Mouse (Mus musculus): ENCODE results near the gene Cd164l2.

Gene Cd164l2

GRCm38 (mm10) chr4:133252089-133252488 lies 40.2 kb downstream of the Cd164l2 start:
- no peak for DNase-seq (ENCODE audit: extremely low spot score, low read depth, low spot score)

- DNase-seq (ENCODE audit: extremely low spot score, low read depth, low spot score): no peak
These were observed 41.5 kb downstream of the Cd164l2 start for GRCm38 (mm10) chr4:133253412-133253811.

GRCm38 (mm10) chr4:133255392-133255791 lies 43.5 kb downstream of the Cd164l2 start:
- no peak for DNase-seq (ENCODE audit: extremely low spot score, low read depth, low spot score)

DNA sequence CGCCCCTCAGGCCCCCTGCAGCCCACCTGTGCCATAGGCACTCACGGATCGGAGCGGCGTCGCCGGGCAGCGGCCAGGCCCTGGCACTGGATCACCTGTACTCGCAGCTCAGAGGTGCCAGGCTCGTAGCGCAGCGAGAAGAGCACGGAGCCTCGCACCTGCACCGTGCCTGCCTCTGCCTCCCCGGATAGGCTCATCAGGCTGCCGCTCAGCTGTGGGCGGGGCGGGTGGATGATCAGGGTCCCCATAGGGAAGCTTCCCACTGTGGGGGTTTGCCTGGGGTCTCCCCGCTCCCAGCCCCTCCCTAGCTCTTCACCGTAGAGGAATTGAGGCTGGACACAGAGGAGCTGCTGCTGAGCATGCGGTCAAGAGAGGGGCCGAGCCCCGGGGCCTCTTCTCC lies 44.9 kb downstream of the Cd164l2 start:
- DNase-seq (ENCODE audit: extremely low spot score, low read depth, low spot score): no peak

DNA sequence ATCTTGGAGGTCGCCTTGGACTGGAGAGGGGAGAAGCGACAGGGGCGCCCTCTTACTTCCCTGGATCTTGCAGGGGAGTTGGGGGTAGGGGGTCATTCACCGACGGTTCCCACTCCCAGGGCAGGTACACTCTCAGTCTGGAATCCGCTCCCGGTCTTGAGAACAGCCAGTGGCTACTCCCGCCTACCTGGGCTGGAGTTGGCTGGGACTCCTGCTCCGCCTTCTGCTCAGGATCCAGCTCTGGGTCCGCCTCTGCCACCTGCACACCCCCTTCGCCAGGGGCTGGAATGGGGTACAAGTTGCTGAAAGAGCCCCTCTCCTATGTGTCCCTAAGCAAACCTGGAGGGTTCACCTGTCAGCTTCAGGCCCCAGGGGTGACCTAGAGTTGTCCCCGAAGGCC lies 45.3 kb downstream of the Cd164l2 start:
- DNase-seq (ENCODE audit: extremely low spot score, low read depth, low spot score): no peak

- no peak for DNase-seq (ENCODE audit: extremely low spot score, low read depth, low spot score)
These were observed 46.0 kb downstream of the Cd164l2 start for GRCm38 (mm10) chr4:133257798-133258408.

DNA sequence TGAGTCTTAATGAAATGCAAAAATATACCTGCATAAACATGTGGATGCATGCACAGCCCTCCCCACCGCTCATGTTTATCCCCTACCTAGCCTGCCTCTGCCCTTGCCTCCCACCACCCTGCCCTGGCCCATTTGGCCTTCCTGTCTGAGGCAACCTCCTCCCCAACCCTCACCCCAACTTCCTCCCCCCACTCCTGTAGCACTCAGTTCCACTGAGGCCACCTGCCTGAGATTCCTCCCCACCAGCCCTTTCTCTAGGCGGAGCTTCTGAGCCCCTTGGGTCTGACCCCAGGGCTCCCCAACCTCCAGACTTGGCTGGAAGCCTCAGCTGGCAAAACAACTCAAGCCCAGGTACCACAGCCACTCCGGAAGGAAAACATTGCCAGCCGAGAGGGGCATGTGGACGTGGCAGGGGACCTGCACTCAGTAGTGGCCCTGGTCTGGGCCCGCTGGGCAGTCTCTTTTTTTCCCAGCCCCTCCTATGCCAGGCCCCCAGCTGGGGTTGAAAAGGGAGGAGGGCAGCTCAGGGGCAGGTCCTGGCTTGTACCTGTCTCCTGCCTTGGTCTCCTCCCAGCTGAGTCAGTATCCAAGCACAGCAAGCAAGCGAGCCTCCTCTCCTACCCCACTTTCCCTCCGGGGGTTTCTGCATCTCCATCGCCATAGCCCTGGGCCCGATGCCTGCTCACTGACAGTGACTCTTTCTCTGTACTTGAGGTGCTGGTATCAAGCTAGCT lies 49.9 kb downstream of the Cd164l2 start:
- DNase-seq (ENCODE audit: extremely low spot score, low read depth, low spot score): no peak

- no peak for DNase-seq (ENCODE audit: extremely low spot score, low read depth, low spot score)
These were observed 50.4 kb downstream of the Cd164l2 start for GRCm38 (mm10) chr4:133262375-133262765.

GRCm38 (mm10) chr4:133262882-133263281 lies 51.0 kb downstream of the Cd164l2 start, which contains the start of gene Sytl1:
TSS of gene Sytl1 (minus strand) at chr4:133263113.
- DNase-seq (ENCODE audit: extremely low spot score, low read depth, low spot score): no peak

DNA sequence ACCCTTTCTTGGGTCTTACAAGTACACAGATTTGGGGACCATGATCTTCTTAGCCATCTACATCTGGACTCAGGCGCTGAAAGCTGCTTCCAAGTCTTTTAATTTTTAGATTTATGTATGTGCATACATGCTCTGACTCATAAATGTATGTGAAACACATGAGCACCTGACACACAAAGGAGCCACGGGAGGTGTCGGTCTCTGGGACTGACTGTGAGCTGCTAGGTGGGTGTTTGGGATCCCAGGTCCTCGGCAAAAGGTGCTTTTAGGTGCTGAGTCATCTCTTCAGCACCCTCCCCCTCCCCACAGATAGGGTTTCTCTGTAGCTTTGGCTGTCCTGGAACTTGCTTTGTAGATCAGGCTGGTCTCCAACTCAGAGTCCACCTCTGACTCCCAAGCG lies 51.8 kb downstream of the Cd164l2 start:
- no peak for DNase-seq (ENCODE audit: extremely low spot score, low read depth, low spot score)

DNA sequence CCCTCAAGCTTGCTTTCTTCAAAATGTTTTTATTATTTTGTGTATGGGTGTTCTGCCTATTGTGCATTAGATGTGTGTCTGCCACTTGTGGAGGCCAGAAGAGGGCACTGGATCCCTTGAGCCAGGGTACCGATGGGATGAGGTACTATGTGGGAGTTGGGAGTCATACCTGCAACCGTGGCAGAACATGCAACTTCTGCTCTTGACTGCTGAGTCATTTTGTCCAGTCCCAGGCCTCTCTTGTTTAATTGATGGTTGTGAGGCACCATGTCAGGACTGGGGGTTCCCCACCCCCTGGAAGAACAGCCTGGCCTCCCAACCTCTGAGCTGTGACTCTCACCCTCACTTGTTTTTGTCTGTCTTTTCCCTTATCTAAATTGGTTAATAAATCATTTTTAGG lies 52.6 kb downstream of the Cd164l2 start:
- no peak for DNase-seq (ENCODE audit: extremely low spot score, low read depth, low spot score)

DNA sequence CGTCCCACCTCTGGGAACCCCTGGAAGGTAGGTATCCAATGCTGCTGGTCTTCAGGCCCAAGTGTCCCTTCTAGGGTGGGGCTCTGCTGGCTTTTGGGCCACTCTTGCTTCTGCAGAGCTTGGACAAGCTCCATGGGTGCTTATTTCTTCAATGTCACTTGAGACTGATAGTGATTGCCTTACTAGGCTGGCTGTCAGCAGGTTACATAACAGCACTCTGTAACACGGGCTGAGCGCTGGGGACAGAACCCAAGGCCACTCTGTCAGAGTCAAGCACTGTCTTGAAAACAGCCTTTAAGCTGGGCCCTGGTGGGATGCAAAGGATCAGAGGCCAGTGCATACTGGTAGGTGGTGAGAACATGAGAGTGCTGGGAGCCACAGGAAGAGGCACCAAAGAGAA lies 53.4 kb downstream of the Cd164l2 start:
- DNase-seq (ENCODE audit: extremely low spot score, low read depth, low spot score): no peak

- DNase-seq (ENCODE audit: extremely low spot score, low read depth, low spot score): no peak
These were observed 53.8 kb downstream of the Cd164l2 start for GRCm38 (mm10) chr4:133265759-133266158.

GRCm38 (mm10) chr4:133266248-133266880 lies 54.4 kb downstream of the Cd164l2 start:
- DNase-seq (ENCODE audit: extremely low spot score, low read depth, low spot score): no peak

DNA sequence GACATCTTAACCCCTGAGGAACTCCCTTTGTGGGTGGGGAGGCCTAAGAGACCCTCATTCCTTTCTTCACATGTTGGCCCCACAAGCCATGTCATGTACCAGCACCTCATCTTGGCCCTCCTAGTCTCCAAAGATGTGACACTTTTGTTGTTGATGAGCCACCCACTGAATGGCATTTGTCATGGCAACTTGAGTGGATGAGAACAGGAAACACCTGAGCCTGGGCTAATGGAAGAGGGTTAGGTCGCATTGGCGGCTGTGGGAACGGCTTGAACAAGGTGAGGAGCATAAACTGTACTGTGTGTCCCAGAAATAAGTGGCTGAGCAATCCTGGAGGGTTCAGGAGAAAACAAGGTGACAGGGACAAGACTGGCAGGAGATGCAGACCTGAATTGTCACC lies 57.0 kb downstream of the Cd164l2 start:
- DNase-seq (ENCODE audit: extremely low spot score, low read depth, low spot score): no peak

DNA sequence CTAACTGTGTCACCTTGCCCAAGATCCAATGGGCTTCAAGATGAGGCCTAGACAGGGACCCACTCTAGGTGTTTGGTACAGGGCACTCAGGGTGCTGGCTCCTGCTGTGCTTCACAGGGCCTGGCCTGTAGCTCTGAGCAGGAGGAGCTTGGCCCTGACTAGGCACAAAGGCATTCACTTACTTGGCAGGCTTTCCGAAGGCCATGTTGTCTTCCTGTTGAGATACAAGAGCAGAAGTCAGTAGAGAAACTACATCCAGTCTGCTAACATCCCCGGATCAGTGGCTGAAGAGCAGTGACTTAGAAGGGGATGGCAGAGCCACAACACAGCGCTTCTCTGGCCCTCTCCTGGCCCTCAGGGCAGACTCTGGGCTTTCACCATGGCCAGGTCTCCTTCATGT lies 57.7 kb downstream of the Cd164l2 start:
- no peak for DNase-seq (ENCODE audit: extremely low spot score, low read depth, low spot score)

DNA sequence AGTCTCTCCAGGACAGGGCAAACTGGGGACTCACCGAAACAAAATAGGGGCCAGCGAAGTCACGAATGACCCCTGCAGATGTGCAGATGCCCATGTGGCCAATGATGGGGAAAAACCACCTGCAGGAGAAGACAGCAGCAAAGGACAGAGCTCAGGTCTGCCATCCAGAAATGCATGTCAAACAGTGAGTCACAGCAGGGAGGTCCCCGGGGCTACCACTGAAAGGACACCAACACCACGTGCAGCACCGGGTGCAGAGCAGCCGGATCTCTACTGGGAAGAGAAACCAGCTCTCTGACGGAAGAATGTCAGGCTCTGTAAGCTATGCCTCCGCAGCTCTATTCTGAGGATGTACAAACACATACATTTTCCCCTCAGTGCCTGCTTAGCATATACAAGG lies 59.0 kb downstream of the Cd164l2 start:
- no peak for DNase-seq (ENCODE audit: extremely low spot score, low read depth, low spot score)
